Mouse (Mus musculus) hindbrain, embryonic 16.5 days (tissue): ENCODE data around the gene Dis3l2. TPM values are rescaled to one million over a fixed set of nuclear protein-coding genes. Genes with fewer than 3 reads are reported as not detected.
A peak's percentile ranks its signal among the peaks of the same experiment; 100 is the strongest.

Experiments
- ATAC-seq: fragments of 200-750 bp; cut with Nextera tagmentation; 2 replicates; pipeline ENCODE4 v1.8.0; 2017; ENCODE audit warnings: moderate TSS enrichment, moderate library complexity
- H3K27ac ChIP-seq: fragments of 300-500 bp; sonication (generic); 2 replicates; pipeline ENCODE4 v1.5.1; 2014; ENCODE audit warnings: low read depth, mild to moderate bottlenecking, control low read depth, low read length, moderate library complexity
- H3K27me3 ChIP-seq: fragments of 300-500 bp; sonication (generic); replicated peaks from 2 replicates; pipeline ENCODE4 v1.6.1; 2014; ENCODE audit warnings: low read length; ENCODE audit not compliant: control insufficient read depth, insufficient read depth
- H3K36me3 ChIP-seq: fragments of 300-500 bp; sonication (generic); 2 replicates; pipeline ENCODE4 v1.6.1; 2014; ENCODE audit warnings: mild to moderate bottlenecking, low read length, moderate library complexity, mixed read lengths; ENCODE audit not compliant: control insufficient read depth, insufficient read depth
- H3K4me1 ChIP-seq: fragments of 300-500 bp; sonication (generic); 2 replicates; pipeline ENCODE4 v1.6.1; 2014; ENCODE audit warnings: low read depth, low read length; ENCODE audit not compliant: control insufficient read depth, insufficient read depth
- H3K4me2 ChIP-seq: fragments of 300-500 bp; sonication (generic); 2 replicates; pipeline ENCODE4 v1.6.1; 2014; ENCODE audit warnings: mild to moderate bottlenecking, low read length, control low read depth, moderate library complexity
- H3K4me3 ChIP-seq: fragments of 300-500 bp; sonication (generic); 2 replicates; pipeline ENCODE4 v1.5.1; 2014; ENCODE audit warnings: mild to moderate bottlenecking, low read length, control low read depth, moderate library complexity
- H3K9ac ChIP-seq: fragments of 300-500 bp; sonication (generic); 2 replicates; pipeline ENCODE4 v1.6.1; 2014; ENCODE audit warnings: low read depth, mild to moderate bottlenecking, control low read depth, low read length, moderate library complexity
- H3K9me3 ChIP-seq: fragments of 300-500 bp; sonication (generic); 2 replicates; pipeline ENCODE4 v1.6.1; 2014; ENCODE audit warnings: mild to moderate bottlenecking, low read length, moderate library complexity; ENCODE audit not compliant: control insufficient read depth
- WGBS: fragments of 180-500 bp; shearing (Covaris S2); extraction: QIAGEN DNeasy Blood & Tissue Kit; methylation state at CpG from one replicate; pipeline ENCODE4 v1.1.7; 2014; 5-methylcytosine and 5-hydroxymethylcytosine counted together
- polyA plus RNA-seq: library from polyadenylated mRNA; unstranded; fragments of >200 nt; fragmentation: Nextera tagmentation; extraction: Ambion mirVana; gene quantifications from 2 replicates; pipeline ENCODE4 v1.2.1, GENCODE M21; 2015

Dis3l2 gene
- polyA plus RNA-seq, 1 experiment from 2014 or later, result 37.8 TPM

DNA sequence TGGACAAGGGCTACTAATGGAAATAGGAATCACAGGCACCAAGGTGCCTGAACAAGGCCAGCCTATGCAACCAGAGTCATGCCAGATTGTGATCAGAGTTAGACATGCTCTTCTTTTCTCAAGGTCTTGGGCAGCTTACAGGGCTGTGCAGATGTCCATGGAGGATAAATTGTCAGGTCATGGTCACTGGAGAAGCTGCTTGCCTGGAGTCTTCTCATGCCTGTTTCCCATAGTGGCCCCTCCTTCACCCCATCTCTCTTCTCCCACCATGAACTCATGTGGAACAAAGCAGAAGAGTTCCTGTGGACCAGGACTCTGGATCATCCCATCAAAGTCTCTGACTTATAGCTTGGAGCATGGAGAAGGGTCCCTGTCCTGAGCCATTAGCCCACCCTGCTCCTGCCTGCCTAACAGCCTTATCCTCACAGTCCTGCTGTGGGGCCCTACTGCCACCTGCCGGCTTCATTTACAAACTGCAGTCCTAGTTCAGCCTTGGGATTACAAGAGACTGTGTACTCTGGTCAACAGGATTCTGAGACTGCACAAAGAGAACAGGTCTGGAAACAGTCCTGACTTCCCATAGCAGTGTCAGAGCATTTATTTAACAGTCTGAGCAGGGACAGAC, 338.3 kb downstream of the Dis3l2 start:
- Histone ChIP-seq H3K4me3 (no peak overlapping the region), H3K27me3 (no peaks in the 10 kb centered on the region), H3K9me3 (no peaks in the 10 kb centered on the region), H3K9ac (no peak overlapping the region), H3K27ac (no peak overlapping the region), H3K4me2 (no peak overlapping the region), H3K4me1 (no peaks in the 10 kb centered on the region), H3K36me3 (no peaks in the 10 kb centered on the region; the same call in 1 of the 2 replicates)
- WGBS, result 0% methylated on average over 1 of the region's 1 CpGs
- peak; percentile 83 for ATAC-seq

DNA sequence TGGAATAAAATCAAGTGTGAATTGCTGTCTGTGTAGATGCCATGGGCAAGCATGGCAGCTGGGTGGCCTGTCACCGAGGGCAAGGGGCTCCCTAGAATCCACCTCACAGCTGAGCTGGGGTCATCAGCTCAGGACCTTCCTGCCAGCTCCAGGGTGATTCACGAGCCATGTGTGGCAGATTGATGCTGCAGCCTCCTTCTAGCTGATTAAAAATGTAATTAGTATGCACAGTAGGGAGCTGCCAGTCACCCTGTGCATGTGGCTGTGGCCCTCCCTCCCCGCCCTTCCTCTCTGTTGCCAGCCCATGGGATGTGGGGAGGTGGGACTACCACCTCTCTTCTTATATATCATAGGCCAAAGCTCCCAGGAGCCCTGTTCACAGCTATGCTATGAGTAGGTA, 346.5 kb downstream of the Dis3l2 start:
- WGBS, result 37% methylated on average over 3 of the region's 3 CpGs
- Histone ChIP-seq H3K4me3 (no peak overlapping the region), H3K36me3 (peaks cover 2% of the 10 kb centered on the region; the same call in 1 of the 2 replicates), H3K27ac (0 out of 2 replicates have a peak overlapping the region, but pooled peaks have one; percentile 31), H3K9me3 (no peaks in the 10 kb centered on the region), H3K4me1 (peaks cover 3% of the 10 kb centered on the region; the same call in 1 of the 2 replicates), H3K4me2 (no peak overlapping the region), H3K27me3 (no peaks in the 10 kb centered on the region), H3K9ac (no peak overlapping the region)
- peak; percentile 63 for ATAC-seq

DNA sequence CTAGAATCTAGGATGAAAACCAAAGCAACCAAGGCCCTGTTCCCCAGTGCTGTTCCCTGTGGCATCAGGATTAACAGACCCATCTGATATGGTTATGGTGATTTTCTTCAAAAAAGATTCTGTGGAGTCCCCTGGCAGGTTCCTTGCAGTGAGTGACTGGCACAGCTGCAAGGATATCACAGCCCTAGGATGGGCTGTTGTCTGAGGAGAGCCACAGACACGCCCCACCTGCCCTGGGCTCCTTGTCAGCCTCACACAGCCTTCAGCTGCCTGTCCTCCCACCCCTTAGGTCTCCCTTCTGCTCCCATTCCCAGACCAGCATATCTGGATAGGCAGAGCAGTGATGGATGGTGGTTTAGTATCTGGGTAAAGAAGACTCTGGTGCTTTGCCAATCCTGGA, 347.1 kb downstream of the Dis3l2 start:
- Histone ChIP-seq H3K4me2 (no peak overlapping the region), H3K9me3 (no peaks in the 10 kb centered on the region), H3K4me1 (peaks cover 3% of the 10 kb centered on the region; the same call in 1 of the 2 replicates), H3K27ac (no peak overlapping the region), H3K9ac (no peak overlapping the region), H3K27me3 (no peaks in the 10 kb centered on the region), H3K4me3 (no peak overlapping the region), H3K36me3 (peaks cover 2% of the 10 kb centered on the region; the same call in 1 of the 2 replicates)
- WGBS, result 73% methylated on average over 1 of the region's 1 CpGs
- no peak; the same call in 1 of the 2 replicates for ATAC-seq

DNA sequence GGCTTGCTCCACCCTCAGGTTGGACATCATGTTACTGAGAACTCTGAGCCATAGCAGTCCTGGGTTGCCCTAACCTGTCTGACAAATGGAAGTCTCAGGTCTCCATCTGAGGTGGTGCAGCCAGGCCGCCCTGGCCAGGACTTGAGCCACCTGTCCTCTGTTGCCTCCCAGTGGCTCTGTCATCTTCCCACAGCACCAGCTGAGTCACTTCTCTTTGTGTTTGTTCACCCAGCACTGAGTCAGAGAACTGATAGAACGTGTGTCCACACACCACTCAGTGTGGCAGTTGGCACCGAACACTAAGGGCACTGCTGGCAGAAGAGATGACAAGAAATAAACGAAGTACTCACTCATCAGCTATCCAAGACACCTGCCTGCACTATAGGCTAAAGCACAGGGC, 347.8 kb downstream of the Dis3l2 start:
- Histone ChIP-seq H3K4me3 (no peak overlapping the region), H3K36me3 (peaks cover 2% of the 10 kb centered on the region; the same call in 1 of the 2 replicates)

DNA sequence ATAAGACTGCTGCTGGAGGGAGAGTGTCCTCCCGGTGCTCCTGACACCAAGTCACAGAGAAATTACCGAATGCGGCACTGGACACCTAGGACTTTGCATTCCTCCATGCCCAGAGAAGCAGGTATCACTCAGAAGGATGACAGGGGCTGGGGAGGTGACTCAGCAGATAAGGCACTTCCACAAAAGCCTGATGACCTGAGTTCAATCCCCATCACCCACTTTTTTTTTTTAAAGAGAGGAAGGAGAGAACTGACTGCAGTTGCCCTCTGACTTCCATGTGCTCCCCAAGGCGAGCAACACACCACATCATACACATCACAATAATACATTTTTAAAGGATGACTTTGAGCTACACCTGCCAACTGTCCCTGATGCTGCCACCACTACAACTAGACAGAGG, 353.5 kb downstream of the Dis3l2 start:
- no peak overlapping the region for H3K4me3 ChIP-seq
- no peak overlapping the region for H3K4me2 ChIP-seq
- H3K27ac ChIP-seq, result no peak overlapping the region
- no peak overlapping the region for H3K9ac ChIP-seq
- no peaks in the 10 kb centered on the region for H3K36me3 ChIP-seq
- 76% methylated on average over 4 of the region's 4 CpGs for WGBS
- H3K4me1 ChIP-seq, result no peaks in the 10 kb centered on the region
- no peak for ATAC-seq
- no peaks in the 10 kb centered on the region for H3K27me3 ChIP-seq
- H3K9me3 ChIP-seq, result 0 out of 2 replicates have a peak, but pooled peaks cover 1% of the 10 kb centered on the region

More for the DNA sequence above, 347.8 kb downstream of the Dis3l2 start:
- H3K4me1 ChIP-seq, result peaks cover 3% of the 10 kb centered on the region; the same call in 1 of the 2 replicates
- no peak overlapping the region for H3K27ac ChIP-seq
- H3K27me3 ChIP-seq, result no peaks in the 10 kb centered on the region
- 76% methylated on average over 4 of the region's 4 CpGs for WGBS
- no peak for ATAC-seq
- H3K4me2 ChIP-seq, result no peak overlapping the region
- H3K9me3 ChIP-seq, result no peaks in the 10 kb centered on the region
- no peak overlapping the region for H3K9ac ChIP-seq

DNA sequence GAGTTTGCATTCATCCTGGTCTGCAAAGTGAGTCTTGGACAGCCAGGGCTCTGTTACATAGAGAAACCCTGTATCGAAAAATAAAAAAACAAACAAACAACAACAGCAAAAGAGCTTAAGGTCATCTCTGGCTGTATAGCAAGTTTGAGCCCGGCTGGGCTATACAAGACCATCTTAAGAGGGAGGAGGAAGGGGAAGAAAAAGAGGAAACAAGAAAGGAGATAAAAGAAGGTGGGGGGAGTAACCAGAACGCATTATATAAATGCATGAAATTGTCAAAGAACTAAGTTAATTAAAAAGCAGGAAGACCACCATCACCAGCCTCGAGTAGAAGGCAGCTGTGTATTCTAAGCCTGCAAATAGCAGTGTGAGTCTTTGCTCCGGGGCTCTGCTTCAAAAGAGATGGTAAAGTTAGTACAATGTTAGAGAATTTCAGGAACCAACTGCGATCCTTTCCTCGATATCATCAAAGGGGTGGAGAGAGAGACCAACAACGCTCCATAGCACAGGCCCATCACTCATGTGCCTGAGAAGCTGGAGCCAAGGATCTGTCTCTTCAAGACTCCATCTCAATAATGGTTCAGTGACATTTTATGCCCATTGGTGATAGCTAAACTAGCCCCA, 355.5 kb downstream of the Dis3l2 start:
- no peak for ATAC-seq
- Histone ChIP-seq H3K27me3 (no peaks in the 10 kb centered on the region), H3K9ac (no peak overlapping the region), H3K4me1 (no peaks in the 10 kb centered on the region), H3K9me3 (0 out of 2 replicates have a peak, but pooled peaks cover 4% of the 10 kb centered on the region), H3K4me2 (no peak overlapping the region), H3K27ac (no peak overlapping the region), H3K36me3 (no peaks in the 10 kb centered on the region), H3K4me3 (no peak overlapping the region)
- 76% methylated on average over 8 of the region's 8 CpGs for WGBS

DNA sequence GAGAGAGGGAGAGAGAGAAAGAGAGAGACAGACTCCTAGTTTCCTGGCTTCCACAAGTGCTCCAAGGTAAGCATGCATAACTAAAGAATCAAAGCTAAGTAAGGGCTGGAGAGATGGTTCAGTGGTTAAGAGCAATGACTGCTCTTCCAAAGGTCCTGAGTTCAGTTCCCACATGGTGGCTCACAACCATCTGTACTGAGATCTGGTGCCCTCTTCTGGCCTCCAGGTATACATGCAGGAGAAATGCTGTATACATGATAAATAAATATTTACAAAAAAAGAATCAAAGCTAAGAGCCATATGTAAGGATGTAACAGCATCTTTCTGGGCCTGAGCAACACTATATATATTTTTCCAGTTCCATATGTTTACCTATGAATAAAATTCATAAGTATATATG, 357.3 kb downstream of the Dis3l2 start:
- no peaks in the 10 kb centered on the region for H3K4me1 ChIP-seq
- no peak for ATAC-seq
- H3K27ac ChIP-seq, result no peak overlapping the region
- no peaks in the 10 kb centered on the region for H3K36me3 ChIP-seq
- H3K9me3 ChIP-seq, result 0 out of 2 replicates have a peak, but pooled peaks cover 4% of the 10 kb centered on the region
- no peak overlapping the region for H3K4me3 ChIP-seq
- no peak overlapping the region for H3K9ac ChIP-seq
- H3K27me3 ChIP-seq, result no peaks in the 10 kb centered on the region
- no peak overlapping the region for H3K4me2 ChIP-seq

DNA sequence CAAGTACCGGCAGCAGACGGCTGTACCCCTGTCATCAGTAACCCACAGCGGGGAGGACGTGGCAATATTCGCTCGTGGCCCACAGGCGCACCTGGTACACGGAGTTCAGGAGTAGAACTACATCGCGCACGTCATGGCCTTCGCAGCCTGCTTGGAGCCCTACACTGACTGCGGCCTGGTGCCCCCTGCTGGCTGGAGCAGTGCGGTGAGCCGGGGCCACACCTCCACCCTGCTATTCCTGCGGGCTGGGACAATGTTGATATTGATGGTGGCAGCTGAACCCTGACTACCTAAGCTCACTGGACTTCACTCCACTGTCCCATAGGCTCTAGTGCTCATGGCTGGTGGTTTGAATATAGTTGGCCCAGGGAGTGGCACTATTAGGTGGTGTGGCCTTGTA, 367.1 kb downstream of the Dis3l2 start:
- Histone ChIP-seq H3K9me3 (no peaks in the 10 kb centered on the region), H3K4me2 (no peak overlapping the region), H3K4me3 (no peak overlapping the region), H3K27me3 (no peaks in the 10 kb centered on the region), H3K36me3 (no peaks in the 10 kb centered on the region), H3K4me1 (no peaks in the 10 kb centered on the region), H3K9ac (no peak overlapping the region), H3K27ac (no peak overlapping the region)
- WGBS, result 53% methylated on average over 16 of the region's 16 CpGs
- ATAC-seq, result no peak

DNA sequence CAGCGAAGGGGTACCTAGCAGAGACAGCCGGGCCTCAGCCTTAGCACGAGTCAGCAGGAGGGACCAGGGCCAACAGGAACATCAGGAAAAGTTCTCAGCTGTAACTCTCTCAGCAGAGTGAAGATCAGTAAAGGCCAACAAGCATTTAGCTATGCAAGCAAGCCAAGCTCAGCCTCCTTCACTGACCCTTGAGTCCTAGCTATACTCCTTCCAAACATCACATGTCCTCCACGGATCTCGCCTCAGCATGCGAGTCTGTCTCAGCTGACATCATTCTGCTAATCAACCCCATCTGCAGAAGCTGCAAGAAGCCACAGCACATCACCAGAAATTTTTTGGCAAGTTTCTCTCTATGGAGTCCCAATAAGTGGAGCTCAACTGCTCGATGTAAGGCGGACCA, 370.2 kb downstream of the Dis3l2 start:
- Histone ChIP-seq H3K27me3 (no peaks in the 10 kb centered on the region), H3K4me2 (no peak overlapping the region), H3K9me3 (no peaks in the 10 kb centered on the region), H3K36me3 (no peaks in the 10 kb centered on the region), H3K9ac (no peak overlapping the region), H3K27ac (no peak overlapping the region), H3K4me3 (no peak overlapping the region), H3K4me1 (no peaks in the 10 kb centered on the region)
- ATAC-seq, result no peak
- WGBS, result 88% methylated on average over 8 of the region's 8 CpGs
